Mouse (Mus musculus): Measurements from ENCODE around the gene Chd1l.

- TF ChIP-seq POLR2A (IDR thresholded peaks at IDR 0.05; ENCODE audit: low read depth, low read length) (no peak), CTCF (IDR thresholded peaks at IDR 0.05; ENCODE audit: borderline replicate concordance, insufficient read depth, low read length) (no peak)
Measured at GRCm38 (mm10) chr3:97620657-97621056, 10.7 kb upstream of the Chd1l start.
